Mouse (Mus musculus): ENCODE data around the gene Eea1. TPM values are rescaled to one million over a fixed set of nuclear protein-coding genes. Genes with fewer than 3 reads are reported as not detected.

The Eea1 gene
- total and polyA plus RNA-seq, 3 experiments: 9.2 to 43.5 (median 10.2) TPM

GRCm38 (mm10) chr10:95991176-95991575 lies 50.7 kb downstream of the Eea1 start:
- Histone ChIP-seq H3K9me3 (replicated peaks; ENCODE audit: insufficient read depth, low read length) (no peaks in the 10 kb centered on the region), H3K36me3 (ENCODE audit: control insufficient read depth in 1 of 2, insufficient read depth in 2 of 2, low read length in 2 of 2) (peaks cover 0 to 7% of the 10 kb centered on the region in 2 experiments; a peak in 2 of 4 replicates), H3K79me2 (ENCODE audit: control insufficient read depth, insufficient read depth, low read length, poor library complexity) (no peaks in the 10 kb centered on the region; the same call in 1 of the 2 replicates), H3K9ac (ENCODE audit: control insufficient read depth, low read depth, low read length, poor library complexity, severe bottlenecking) (no peak overlapping the region), H3K4me3 (ENCODE audit: control insufficient read depth in 1 of 2, insufficient read depth in 1 of 2, low read depth in 2 of 2, low read length in 2 of 2) (no peak overlapping the region), H3K27me3 (ENCODE audit: control insufficient read depth in 1 of 2, insufficient read depth in 2 of 2, low read length in 2 of 2) (no peaks in the 10 kb centered on the region), H3K4me1 (ENCODE audit: control insufficient read depth in 1 of 2, insufficient read depth in 2 of 2, low read length in 2 of 2) (no peaks in the 10 kb centered on the region), H3K27ac (ENCODE audit: control insufficient read depth, low read depth, low read length) (no peak overlapping the region)
- TF ChIP-seq UBTF (IDR thresholded peaks at IDR 0.05; ENCODE audit: borderline replicate concordance, insufficient read depth, low read depth, low read length) (no peak), MXI1 (IDR thresholded peaks at IDR 0.05; ENCODE audit: low read depth, low read length) (peak; percentile 30; the same call in 1 of the 2 replicates)
- DNase-seq (ENCODE audit: low read depth, low spot score): peak; percentile 39

- H3K27me3 ChIP-seq (ENCODE audit: control insufficient read depth in 1 of 2, insufficient read depth in 2 of 2, low read length in 2 of 2): no peaks in the 10 kb centered on the region
- no peak overlapping the region for H3K27ac ChIP-seq (ENCODE audit: control insufficient read depth, low read depth, low read length)
- DNase-seq (ENCODE audit: low read depth, low spot score): no peak
- TF ChIP-seq USF2 (IDR thresholded peaks at IDR 0.05; ENCODE audit: borderline replicate concordance in 1 of 2, insufficient read depth in 1 of 2, low read depth in 1 of 2, low read length in 2 of 2) (no peak), JUND (IDR thresholded peaks at IDR 0.05; ENCODE audit: low read depth, low read length) (no peak), CHD1 (IDR thresholded peaks at IDR 0.05; ENCODE audit: low read depth, low read length) (no peak), GABPA (IDR thresholded peaks at IDR 0.05; ENCODE audit: low read depth, low read length) (no peak), ZNF384 (IDR thresholded peaks at IDR 0.05; ENCODE audit: low read depth, low read length) (no peak), NRF1 (IDR thresholded peaks at IDR 0.05; ENCODE audit: insufficient read depth, low read depth, low read length, poor library complexity, severe bottlenecking) (no peak), ELF1 (IDR thresholded peaks at IDR 0.05; ENCODE audit: low read depth, low read length) (no peak), CHD2 (IDR thresholded peaks at IDR 0.05; ENCODE audit: low read length) (no peak), SIN3A (IDR thresholded peaks at IDR 0.05; ENCODE audit: low read length) (no peak)
- H3K4me3 ChIP-seq (ENCODE audit: control insufficient read depth in 1 of 2, insufficient read depth in 1 of 2, low read depth in 2 of 2, low read length in 2 of 2): no peak overlapping the region
- H3K9me3 ChIP-seq (replicated peaks; ENCODE audit: insufficient read depth, low read length): no peaks in the 10 kb centered on the region
- peaks cover 0 to 14% of the 10 kb centered on the region in 2 experiments; a peak in 2 of 4 replicates for H3K36me3 ChIP-seq (ENCODE audit: control insufficient read depth in 1 of 2, insufficient read depth in 2 of 2, low read length in 2 of 2)
- no peaks in the 10 kb centered on the region for H3K4me1 ChIP-seq (ENCODE audit: control insufficient read depth in 1 of 2, insufficient read depth in 2 of 2, low read length in 2 of 2)
- H3K9ac ChIP-seq (ENCODE audit: control insufficient read depth, low read depth, low read length, poor library complexity, severe bottlenecking): no peak overlapping the region
- no peaks in the 10 kb centered on the region for H3K79me2 ChIP-seq (ENCODE audit: control insufficient read depth, insufficient read depth, low read length, poor library complexity)
Measured at GRCm38 (mm10) chr10:96000904-96001303, 60.5 kb downstream of the Eea1 start.

GRCm38 (mm10) chr10:96015738-96016137 lies 75.3 kb downstream of the Eea1 start:
- TF ChIP-seq BHLHE40 (IDR thresholded peaks at IDR 0.05; ENCODE audit: borderline replicate concordance, low read depth, low read length) (0 out of 2 replicates have a peak, but pooled peaks have one; percentile 21), TAL1 (IDR thresholded peaks at IDR 0.05; ENCODE audit: low read length) (no peak), USF2 (IDR thresholded peaks at IDR 0.05; ENCODE audit: borderline replicate concordance in 1 of 2, insufficient read depth in 1 of 2, low read depth in 1 of 2, low read length in 2 of 2) (no peak), ETS1 (IDR thresholded peaks at IDR 0.05; ENCODE audit: low read depth, low read length) (peak; percentile 99), GATA1 (IDR thresholded peaks at IDR 0.05; ENCODE audit: low read depth, low read length) (peak; percentile 64), POLR2A (IDR thresholded peaks at IDR 0.05; ENCODE audit: control insufficient read depth in 1 of 2, insufficient read depth in 1 of 2, low read depth in 1 of 2, low read length in 2 of 2, poor library complexity in 1 of 2) (no peak), EP300 (IDR thresholded peaks at IDR 0.05; ENCODE audit: low read depth in 1 of 2, low read length in 2 of 2) (peak; percentile 61 to 72), RCOR1 (IDR thresholded peaks at IDR 0.05; ENCODE audit: low read depth, low read length) (peak; percentile 89), ELF1 (IDR thresholded peaks at IDR 0.05; ENCODE audit: low read depth, low read length) (no peak), MXI1 (IDR thresholded peaks at IDR 0.05; ENCODE audit: low read depth, low read length) (no peak), TCF12 (IDR thresholded peaks at IDR 0.05; ENCODE audit: low read depth, low read length) (peak; percentile 37; the same call in 1 of the 2 replicates)
- H3K36me3 ChIP-seq (ENCODE audit: control insufficient read depth in 1 of 2, insufficient read depth in 2 of 2, low read length in 2 of 2): peaks cover 12 to 17% of the 10 kb centered on the region in 2 experiments
- peaks cover 6 to 12% of the 10 kb centered on the region in 2 experiments; a peak in 3 of 4 replicates for H3K4me1 ChIP-seq (ENCODE audit: control insufficient read depth in 1 of 2, insufficient read depth in 2 of 2, low read length in 2 of 2)
- peak; percentile 54 for DNase-seq (ENCODE audit: low read depth, low spot score)
- no peak overlapping the region for H3K9ac ChIP-seq (ENCODE audit: control insufficient read depth, low read depth, low read length, poor library complexity, severe bottlenecking)
- no peaks in the 10 kb centered on the region for H3K9me3 ChIP-seq (replicated peaks; ENCODE audit: insufficient read depth, low read length)
- peak overlapping the region; percentile 27; the same call in 1 of the 2 replicates for H3K27ac ChIP-seq (ENCODE audit: control insufficient read depth, low read depth, low read length)
- H3K27me3 ChIP-seq (ENCODE audit: control insufficient read depth in 1 of 2, insufficient read depth in 2 of 2, low read length in 2 of 2): no peaks in the 10 kb centered on the region
- H3K79me2 ChIP-seq (ENCODE audit: control insufficient read depth, insufficient read depth, low read length, poor library complexity): no peaks in the 10 kb centered on the region
- H3K4me3 ChIP-seq (ENCODE audit: control insufficient read depth in 1 of 2, insufficient read depth in 1 of 2, low read depth in 2 of 2, low read length in 2 of 2): no peak overlapping the region
